Mouse (Mus musculus) liver, embryonic 14.5 days (tissue): Measurements from ENCODE around the gene Vax1.

Source experiments
- CTCF ChIP-seq: IDR thresholded peaks from 2 replicates; pipeline ENCODE4 v1.5.1; 2016; ENCODE audit warnings: antibody characterized with exemption, low read depth, control low read depth
- EP300 ChIP-seq: IDR thresholded peaks from 2 replicates; pipeline ENCODE4 v1.6.1; 2016; ENCODE audit warnings: antibody characterized with exemption, low read depth

GRCm38 (mm10) chr19:59193456-59193855, 23.6 kb upstream of the Vax1 start:
- TF ChIP-seq CTCF (no peak), EP300 (no peak)
